Mouse (Mus musculus): ENCODE measurements around the gene Nrtn.

Gene Nrtn

DNA sequence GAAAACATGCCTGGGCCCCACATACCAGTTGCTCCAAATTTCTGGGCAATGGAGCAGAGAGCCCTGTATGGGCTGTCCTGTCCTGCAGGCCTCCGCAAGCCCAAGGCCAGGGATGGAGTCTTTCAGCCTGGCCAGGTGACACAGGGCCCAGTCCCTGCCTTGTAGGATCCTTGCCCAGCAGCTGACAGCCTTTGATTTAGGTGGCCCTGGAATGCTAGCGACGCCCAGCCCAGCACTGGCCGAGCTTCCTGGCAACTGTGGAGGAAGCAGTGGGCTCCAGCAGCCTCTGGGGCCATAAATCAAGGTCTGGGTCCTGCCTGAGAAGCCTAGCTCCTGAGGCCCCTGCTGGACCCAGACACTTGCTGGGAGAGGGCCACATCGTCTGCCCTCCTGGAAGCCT lies 34.9 kb downstream of the Nrtn start:
- no peak for DNase-seq (ENCODE audit: low read depth)

DNA sequence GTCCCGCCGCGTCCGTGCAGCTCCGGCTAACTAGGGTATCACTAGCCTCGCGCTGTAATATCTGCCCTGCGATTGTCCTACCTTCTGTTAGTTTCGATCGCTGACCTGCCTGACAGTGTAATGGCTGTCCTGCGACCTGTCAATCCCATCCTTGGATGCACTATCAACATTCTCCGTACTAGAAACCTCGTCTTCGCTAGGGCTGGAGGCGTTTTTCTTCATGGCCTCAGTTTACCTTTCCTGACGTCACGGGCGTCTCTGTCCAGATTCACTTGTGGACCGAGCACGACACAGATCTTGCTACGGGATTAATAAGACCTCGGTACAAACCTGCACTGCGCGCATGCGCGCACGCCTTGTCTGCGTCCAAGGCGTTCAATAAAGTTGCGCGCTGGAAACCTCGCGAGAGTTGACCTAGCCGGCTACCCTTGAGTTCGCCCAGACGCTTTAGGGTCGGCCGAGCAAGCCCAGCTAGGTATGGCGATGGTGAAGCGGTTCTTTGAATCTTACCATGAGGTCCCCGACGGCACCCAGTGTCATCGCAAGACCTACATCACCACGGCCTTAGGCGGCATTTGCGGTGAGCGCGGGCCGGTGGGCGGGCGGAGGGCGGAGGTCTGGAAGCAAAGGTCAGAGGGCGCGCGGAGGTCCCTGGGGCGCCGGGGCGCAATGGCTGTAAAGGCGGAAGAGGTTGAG lies 39.8 kb downstream of the Nrtn start, which contains the start of the genes Ndufa11 and Vmac:
Gene Ndufa11 (plus strand): TSS at position 405 of the 696 bp plus-strand sequence.
Gene Vmac (minus strand): TSS at position 660 of the 696 bp plus-strand sequence.
- DNase-seq (ENCODE audit: low read depth) = peak; percentile 96

GRCm38 (mm10) chr17:56716655-56717362 lies 40.5 kb downstream of the Nrtn start:
- peak; percentile 97 for DNase-seq (ENCODE audit: low read depth)

GRCm38 (mm10) chr17:56715914-56716654 lies 41.2 kb downstream of the Nrtn start:
- no peak for DNase-seq (ENCODE audit: low read depth)

GRCm38 (mm10) chr17:56715360-56715759 lies 42.0 kb downstream of the Nrtn start:
- DNase-seq (ENCODE audit: low read depth) = no peak

DNA sequence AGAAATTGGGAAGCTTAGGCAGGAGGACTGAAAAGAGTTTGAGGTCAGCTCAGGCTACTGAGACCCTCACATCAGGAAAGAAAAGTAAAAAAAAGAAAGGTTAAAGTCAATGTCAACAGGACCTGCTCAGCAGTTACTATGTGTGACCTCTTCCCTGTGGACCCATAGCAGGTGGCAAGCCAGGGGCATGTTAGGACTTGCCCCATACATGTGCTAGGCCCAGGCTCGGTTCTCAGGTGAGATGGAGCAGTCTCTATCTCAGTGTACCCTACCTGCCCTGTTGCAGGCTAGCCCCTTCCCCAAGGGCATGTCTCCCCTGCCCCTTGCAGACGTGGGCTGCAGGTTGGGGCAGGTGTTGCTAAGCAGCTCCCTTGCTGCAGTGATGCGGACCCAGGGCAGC lies 47.6 kb downstream of the Nrtn start:
- no peak for DNase-seq (ENCODE audit: low read depth)

DNA sequence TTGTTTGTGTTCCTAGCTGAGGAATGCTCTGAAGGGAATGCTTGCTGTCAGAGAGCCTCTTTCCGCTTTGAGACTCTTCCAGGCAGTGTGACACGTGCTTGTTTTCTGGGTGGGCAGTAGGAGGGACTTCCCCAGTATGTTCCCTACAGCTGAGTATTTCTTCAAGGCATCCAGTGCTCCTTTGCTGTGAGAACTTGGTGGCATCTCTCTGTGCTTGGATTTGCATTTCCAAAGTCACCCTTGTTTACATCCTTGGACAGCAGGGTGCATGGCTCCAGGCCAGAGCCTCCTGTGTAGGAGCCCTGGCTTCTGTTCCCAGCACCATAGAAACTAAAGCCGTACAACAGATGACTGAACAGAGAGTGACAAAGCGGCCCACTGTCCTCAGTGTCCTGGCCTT lies 48.6 kb downstream of the Nrtn start:
- no peak for DNase-seq (ENCODE audit: low read depth)

GRCm38 (mm10) chr17:56706515-56706914 lies 50.8 kb downstream of the Nrtn start:
- no peak for DNase-seq (ENCODE audit: low read depth)

GRCm38 (mm10) chr17:56703038-56703437 lies 54.3 kb downstream of the Nrtn start:
- DNase-seq (ENCODE audit: low read depth) = no peak

Measured in fibroblast of lung, adult 2 months (primary cell).